Mouse (Mus musculus) right cerebral cortex, adult 2 months (tissue): ENCODE data around the gene Knop1.

Source experiments
- DNase-seq, 2 experiments: peaks; one replicate each; pipeline ENCODE4 v3.0.0; 2021 to 2022; ENCODE audit warnings: low spot score in 2 of 2

Gene Knop1

GRCm38 (mm10) chr7:118797600-118797999, 58.5 kb downstream of the Knop1 start:
- DNase-seq, result no peak

- DNase-seq, result no peak
These were observed 59.2 kb downstream of the Knop1 start for GRCm38 (mm10) chr7:118796838-118797237.

- DNase-seq, result no peak
These were observed 60.3 kb downstream of the Knop1 start for GRCm38 (mm10) chr7:118795779-118796178.

- no peak for DNase-seq
These were observed 62.2 kb downstream of the Knop1 start for GRCm38 (mm10) chr7:118793899-118794298.
